Mouse (Mus musculus) liver, embryonic 14.5 days (tissue): ENCODE measurements around the gene Klhl10.

ENCODE experiments used
- CTCF ChIP-seq: IDR thresholded peaks from 2 replicates; pipeline ENCODE4 v1.5.1; 2016; ENCODE audit warnings: antibody characterized with exemption, low read depth, control low read depth
- EP300 ChIP-seq: IDR thresholded peaks from 2 replicates; pipeline ENCODE4 v1.6.1; 2016; ENCODE audit warnings: antibody characterized with exemption, low read depth

DNA sequence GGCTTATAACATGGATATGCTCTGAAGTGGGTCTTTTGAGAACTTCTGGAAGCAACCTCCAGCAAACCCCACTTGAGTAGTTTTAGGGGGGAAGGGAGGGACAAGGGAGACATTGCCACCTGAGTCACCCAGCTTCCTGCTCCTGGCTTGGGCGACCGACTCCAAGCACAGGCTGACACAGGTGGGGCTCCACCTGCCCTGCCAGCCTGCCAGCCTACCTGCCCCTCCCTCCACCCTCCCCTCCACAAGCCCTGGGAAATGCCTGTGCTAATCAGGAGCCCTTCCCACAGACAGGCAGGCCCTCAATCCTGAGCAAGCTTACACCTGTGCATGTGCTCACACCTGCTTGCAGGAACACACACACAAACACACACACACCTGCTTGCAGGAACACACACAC lies 39.0 kb upstream of the Klhl10 start:
- TF ChIP-seq CTCF: no peak
- TF ChIP-seq EP300: no peak
